Mouse (Mus musculus) kidney, postnatal 14 days (tissue): ENCODE results near the gene Cavin2.

Experiments used
- DNase-seq: peaks from one replicate; pipeline ENCODE4 v3.0.0; 2022; ENCODE audit warnings: mixed read lengths

Cavin2 gene

GRCm38 (mm10) chr1:51315476-51315875, 26.6 kb downstream of the Cavin2 start:
- DNase-seq, result no peak

DNA sequence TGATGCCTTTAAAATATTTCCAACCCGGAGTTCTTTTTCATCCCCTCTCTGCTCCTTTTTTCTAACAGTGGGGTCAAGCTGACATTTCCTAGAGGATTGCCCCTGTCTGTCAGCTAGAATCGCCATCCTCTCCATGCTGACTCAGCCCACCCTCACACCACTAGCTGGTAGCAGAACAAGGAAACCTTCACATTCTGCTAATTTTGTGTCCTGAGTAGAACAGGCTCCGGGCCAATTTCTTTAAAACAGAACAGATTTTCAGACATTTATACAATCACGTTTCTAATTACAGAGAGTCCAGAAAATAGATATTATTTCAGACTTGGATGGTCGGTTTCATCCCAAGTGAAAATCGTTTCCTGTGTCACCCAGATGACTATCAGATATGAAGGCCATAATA, 34.6 kb downstream of the Cavin2 start:
- no peak for DNase-seq

GRCm38 (mm10) chr1:51328541-51328940, 39.6 kb downstream of the Cavin2 start:
- DNase-seq, result no peak

DNA sequence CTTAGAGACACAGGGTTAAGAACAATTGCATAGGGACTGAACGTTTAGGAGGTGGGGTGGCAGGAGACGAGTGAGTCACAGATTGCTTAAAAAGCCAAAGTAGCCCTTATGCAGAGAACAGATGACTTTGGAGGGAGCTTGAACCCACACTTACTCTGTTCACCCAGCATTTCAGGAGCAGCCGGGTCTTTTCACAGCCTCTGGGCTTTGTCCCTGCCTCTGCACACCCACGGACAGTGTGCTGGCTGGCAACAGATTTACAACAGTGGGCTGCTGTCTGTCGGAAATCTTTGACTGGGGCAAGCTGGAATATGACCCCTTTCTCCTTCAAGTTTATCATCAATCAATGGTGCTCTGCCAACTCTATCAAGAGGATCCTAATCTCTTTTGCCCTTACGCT, 44.1 kb downstream of the Cavin2 start:
- DNase-seq, result peak; percentile 5

DNA sequence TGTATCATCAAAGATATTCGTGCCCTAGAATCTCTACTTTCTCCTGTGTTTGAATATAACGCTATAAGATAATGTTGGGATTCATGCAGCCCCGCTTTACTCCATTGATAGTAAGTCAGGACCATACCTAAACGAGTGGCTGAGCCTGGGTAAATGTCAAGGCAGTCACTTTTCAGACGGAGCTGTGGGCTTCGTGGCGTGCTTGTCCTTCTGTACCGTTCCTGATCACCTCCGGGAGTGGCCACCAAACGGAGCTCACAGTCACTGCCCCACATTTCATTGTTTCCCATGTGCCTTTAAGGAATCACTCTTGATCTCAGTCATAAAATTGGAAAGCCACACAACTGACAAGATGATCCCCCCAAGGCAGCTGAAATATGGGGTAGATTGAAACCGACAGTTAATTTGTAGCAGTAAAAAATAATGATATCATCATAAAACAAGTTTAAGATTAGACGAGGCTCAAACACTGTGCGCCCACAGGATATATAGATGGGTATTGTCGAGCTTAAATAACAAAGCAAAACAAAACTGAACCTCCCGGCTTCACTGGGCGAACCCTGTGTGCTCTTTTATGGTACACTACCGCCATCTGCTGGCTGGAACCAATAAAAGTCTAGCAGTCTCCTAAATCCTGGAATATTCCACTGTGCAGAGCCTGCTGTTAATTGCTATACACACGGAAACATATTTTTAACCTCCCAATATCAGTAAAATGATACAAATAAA, 44.8 kb downstream of the Cavin2 start:
- peak; percentile 88 for DNase-seq

GRCm38 (mm10) chr1:51334289-51334688, 45.4 kb downstream of the Cavin2 start:
- DNase-seq, result no peak

GRCm38 (mm10) chr1:51335081-51335480, 46.2 kb downstream of the Cavin2 start:
- no peak for DNase-seq

GRCm38 (mm10) chr1:51344160-51344559, 55.2 kb downstream of the Cavin2 start:
- no peak for DNase-seq

DNA sequence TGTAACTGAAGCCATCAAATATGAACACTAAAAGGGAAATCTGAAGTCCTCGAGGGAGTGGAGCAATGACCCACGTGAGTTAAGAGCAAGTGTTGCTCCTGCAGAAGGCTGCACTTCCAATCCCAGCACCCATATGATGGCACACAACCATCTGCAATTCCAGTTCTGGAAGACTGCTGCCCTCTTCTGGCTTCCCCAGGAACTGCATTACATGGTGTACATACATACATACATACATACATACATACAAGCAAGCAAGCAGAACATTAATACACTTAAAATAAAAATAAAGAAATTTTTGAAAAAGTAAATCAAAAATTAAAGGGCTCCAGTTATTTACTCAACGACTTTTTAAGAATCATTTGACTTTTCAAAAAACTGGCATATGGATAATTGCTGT, 58.7 kb downstream of the Cavin2 start:
- DNase-seq, result no peak

GRCm38 (mm10) chr1:51348631-51349030, 59.7 kb downstream of the Cavin2 start:
- peak; percentile 8 for DNase-seq

- DNase-seq, result no peak
Measured at GRCm38 (mm10) chr1:51349291-51349967, 60.5 kb downstream of the Cavin2 start.
